Mouse (Mus musculus): Measurements from ENCODE around the gene Adam19.

DNA sequence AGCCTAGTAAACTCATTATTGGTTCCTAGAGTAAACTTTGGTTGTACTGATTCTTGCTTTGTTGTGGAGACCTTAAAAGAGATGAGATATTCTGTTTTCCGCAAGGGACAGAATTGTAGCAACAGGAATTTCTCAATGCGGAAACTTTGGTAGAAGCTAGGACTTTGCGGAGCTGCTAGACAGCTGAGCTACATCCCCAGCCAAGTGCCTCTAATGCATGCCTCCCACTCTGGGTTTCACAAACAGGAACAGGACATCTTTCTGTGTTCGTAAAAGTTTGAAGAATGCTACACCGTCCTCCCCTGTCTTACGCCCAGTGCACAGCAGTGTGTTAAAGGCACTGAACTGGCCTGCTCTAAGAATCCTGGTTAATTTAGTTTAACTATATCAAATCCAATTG is 120.4 kb downstream of the Adam19 start:
- TF ChIP-seq CTCF (IDR thresholded peaks at IDR 0.05; ENCODE audit: extremely low read depth, insufficient read depth, insufficient read length, insufficient replicate concordance) (no peak), POLR2A (IDR thresholded peaks at IDR 0.05; ENCODE audit: low read depth, low read length) (no peak)
